Mouse (Mus musculus) heart, adult 2 months (tissue): ENCODE results near the gene Slc7a1. TPM values are rescaled to one million over a fixed set of nuclear protein-coding genes. Genes with fewer than 3 reads are reported as not detected.
A peak's percentile ranks its signal among the peaks of the same experiment; 100 is the strongest.

Experiments
- DNase-seq, 2 experiments: peaks; one replicate each; pipeline ENCODE4 v3.0.0; 2021
- H3K27ac ChIP-seq: fragments of 200-600 bp; 2 replicates; pipeline ENCODE4 v1.8.1; 2022
- H3K27me3 ChIP-seq: fragments of 200-500 bp; 2 replicates; pipeline ENCODE4 v1.6.1; 2012; ENCODE audit warnings: mild to moderate bottlenecking, low read length, inconsistent platforms, mixed read lengths; ENCODE audit not compliant: control insufficient read depth, insufficient read depth
- H3K36me3 ChIP-seq: fragments of 200-500 bp; 2 replicates; pipeline ENCODE4 v1.6.1; 2012; ENCODE audit warnings: low read length, inconsistent platforms; ENCODE audit not compliant: control insufficient read depth, insufficient read depth
- H3K4me1 ChIP-seq: fragments of 200-500 bp; 2 replicates; pipeline ENCODE4 v1.6.1; 2011; ENCODE audit warnings: low read length; ENCODE audit not compliant: control insufficient read depth, insufficient read depth
- H3K4me3 ChIP-seq: fragments of 200-600 bp; 2 replicates; pipeline ENCODE4 v1.8.1; 2022
- H3K79me2 ChIP-seq: fragments of 200-500 bp; replicated peaks from 2 replicates; pipeline ENCODE4 v1.6.1; 2012; ENCODE audit warnings: mild to moderate bottlenecking, inconsistent platforms, low read length, moderate library complexity, mixed read lengths; ENCODE audit not compliant: control insufficient read depth, insufficient read depth
- H3K9ac ChIP-seq: fragments of 200-500 bp; 2 replicates; pipeline ENCODE4 v1.6.1; 2012; ENCODE audit warnings: low read depth, mild to moderate bottlenecking, control low read depth, inconsistent platforms, low read length, mixed read lengths
- CTCF ChIP-seq: fragments of 200-600 bp; IDR thresholded peaks from 2 replicates; pipeline ENCODE4 v1.8.1; 2022; ENCODE audit warnings: antibody characterized with exemption, mild to moderate bottlenecking, moderate library complexity
- EP300 ChIP-seq: fragments of 200-500 bp; IDR thresholded peaks from 2 replicates; pipeline ENCODE4 v1.6.1; 2011; ENCODE audit warnings: low read depth, low read length, control low read depth; ENCODE audit not compliant: insufficient read depth
- POLR2A ChIP-seq: fragments of 200-500 bp; IDR thresholded peaks from 2 replicates; pipeline ENCODE4 v1.6.1; 2011; ENCODE audit warnings: mild to moderate bottlenecking, low read depth, low read length, control low read depth; ENCODE audit not compliant: insufficient read depth
- whole genome bisulfite sequencing: fragments of 180-500 bp; shearing (Covaris S2); methylation state at CpG from one replicate; pipeline ENCODE4 v1.1.7; 2018; 5-methylcytosine and 5-hydroxymethylcytosine counted together
- intact Hi-C: fragments of 180-260 bp; cut with DNase I; formaldehyde crosslinking; loops from one replicate; pipeline ENCODE4 v1.15.1; 2025
- polyA plus RNA-seq: library from polyadenylated mRNA; depleted of rRNA; stranded (reverse); fragments of >200 nt; gene quantifications from 2 replicates; pipeline ENCODE4 v1.2.3, GENCODE M21; 2012
- total RNA-seq, 2 experiments: library from RNA; stranded (reverse); gene quantifications; 2 replicates each; pipeline ENCODE4 v1.2.3; 2021

Gene Slc7a1
- total and polyA plus RNA-seq, 3 experiments = 10.9 to 14.4 (median 14.0) TPM

DNA sequence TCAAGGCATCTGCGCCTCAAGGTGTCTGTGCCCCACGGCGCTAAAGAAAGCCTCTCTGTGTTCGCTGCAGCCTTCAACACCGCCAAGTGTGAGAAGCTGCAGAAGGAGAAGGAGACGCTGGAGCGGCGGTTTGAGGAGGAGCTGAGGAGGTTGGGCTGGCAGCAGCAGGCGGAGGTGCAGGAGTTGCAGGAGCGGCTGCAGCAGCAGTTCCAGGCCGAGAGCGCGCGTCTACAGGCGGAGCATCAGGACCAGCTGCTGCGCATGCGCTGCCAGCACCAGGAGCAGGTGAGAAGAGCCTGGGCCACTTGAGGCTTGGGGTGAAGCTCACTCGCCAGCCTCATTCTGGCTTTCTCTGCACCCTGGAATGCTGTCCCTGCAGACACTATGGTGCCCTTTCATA is 110.9 kb downstream of the Slc7a1 start:
- H3K27me3 ChIP-seq = no peaks in the 10 kb centered on the region
- intact Hi-C loops = no loop called here
- 68% methylated on average over 18 of the region's 18 CpGs for WGBS
- no peak overlapping the region for H3K27ac ChIP-seq
- no peak for DNase-seq
- H3K79me2 ChIP-seq = no peaks in the 10 kb centered on the region
- H3K9ac ChIP-seq = no peak overlapping the region
- no peaks in the 10 kb centered on the region for H3K4me1 ChIP-seq
- H3K4me3 ChIP-seq = no peak overlapping the region
- no peaks in the 10 kb centered on the region for H3K36me3 ChIP-seq
- no peak for TF ChIP-seq CTCF
- no peak for TF ChIP-seq EP300
- no peak for TF ChIP-seq POLR2A

DNA sequence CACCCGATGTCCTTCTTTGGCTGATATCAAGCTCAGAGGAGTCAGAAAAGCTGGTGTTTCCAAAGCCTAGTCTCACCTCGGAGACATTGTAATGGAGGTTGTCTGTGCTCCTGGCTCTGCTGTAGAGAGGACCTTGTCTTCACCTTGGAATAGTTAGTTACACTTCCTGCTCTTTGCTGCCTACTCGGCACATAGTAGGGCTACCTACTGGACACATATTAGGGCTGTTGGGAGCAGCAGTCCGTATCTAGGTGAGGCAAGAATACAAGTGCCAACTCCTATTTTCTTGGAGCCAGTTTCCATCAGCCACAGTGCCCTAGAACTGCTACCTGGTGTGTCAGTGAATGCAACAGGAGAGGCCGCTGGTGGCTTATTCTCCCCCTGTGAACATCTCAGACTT is 112.2 kb downstream of the Slc7a1 start:
- no peaks in the 10 kb centered on the region for H3K36me3 ChIP-seq
- 88% methylated on average over 5 of the region's 5 CpGs for WGBS

GRCm38 (mm10) chr5:148283584-148283983 is 116.1 kb downstream of the Slc7a1 start:
- 49% methylated on average over 3 of the region's 3 CpGs for WGBS
- TF ChIP-seq POLR2A = no peak
- no peak for TF ChIP-seq CTCF
- no peak for TF ChIP-seq EP300
- Histone ChIP-seq H3K36me3 (peaks cover 4% of the 10 kb centered on the region), H3K4me1 (no peaks in the 10 kb centered on the region; the same call in 1 of the 2 replicates), H3K79me2 (no peaks in the 10 kb centered on the region), H3K27ac (no peak overlapping the region), H3K4me3 (no peak overlapping the region), H3K27me3 (no peaks in the 10 kb centered on the region), H3K9ac (no peak overlapping the region)
- peak in 1 of 2 experiments; percentile 26 for DNase-seq
- intact Hi-C loops = no loop called here

More for the DNA sequence above, 112.2 kb downstream of the Slc7a1 start:
- Histone ChIP-seq H3K79me2 (no peaks in the 10 kb centered on the region), H3K27me3 (no peaks in the 10 kb centered on the region), H3K9ac (no peak overlapping the region), H3K4me3 (no peak overlapping the region), H3K4me1 (no peaks in the 10 kb centered on the region), H3K27ac (no peak overlapping the region)
- intact Hi-C loops = no loop called here
- no peak for DNase-seq
- TF ChIP-seq POLR2A (no peak), CTCF (no peak), EP300 (no peak)

GRCm38 (mm10) chr5:148283177-148283576 is 116.5 kb downstream of the Slc7a1 start:
- WGBS = 68% methylated on average over 2 of the region's 2 CpGs
- TF ChIP-seq POLR2A (no peak), EP300 (no peak), CTCF (no peak)

DNA sequence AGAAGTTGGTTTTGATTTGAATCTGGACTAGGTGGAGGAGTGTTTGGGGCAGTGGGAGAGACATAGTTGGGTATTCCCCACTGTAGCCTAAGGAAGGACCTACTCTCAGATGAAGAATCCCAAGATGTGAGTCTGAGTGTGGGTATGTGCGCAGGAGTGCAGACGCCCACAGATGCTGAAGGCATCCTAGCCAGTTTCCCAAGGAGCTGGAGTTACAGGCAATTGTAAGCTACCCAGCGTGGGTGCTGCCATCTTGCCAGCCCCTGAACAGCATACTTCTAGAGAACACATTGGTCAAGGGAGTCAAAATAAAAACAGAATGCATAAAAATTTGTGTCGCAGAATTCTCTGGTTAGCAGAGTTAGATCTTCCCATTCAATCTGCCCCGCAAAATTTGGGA is 117.1 kb downstream of the Slc7a1 start:
- Histone ChIP-seq H3K27ac (no peak overlapping the region), H3K27me3 (no peaks in the 10 kb centered on the region), H3K4me1 (no peaks in the 10 kb centered on the region; the same call in 1 of the 2 replicates), H3K36me3 (peaks cover 4% of the 10 kb centered on the region), H3K9ac (no peak overlapping the region), H3K4me3 (no peak overlapping the region), H3K79me2 (no peaks in the 10 kb centered on the region)
- WGBS = 96% methylated on average over 5 of the region's 5 CpGs
- no peak for DNase-seq
- intact Hi-C loops = no loop called here
- TF ChIP-seq POLR2A (no peak), CTCF (no peak), EP300 (no peak)

More at GRCm38 (mm10) chr5:148283177-148283576, 116.5 kb downstream of the Slc7a1 start:
- Histone ChIP-seq H3K79me2 (no peaks in the 10 kb centered on the region), H3K27ac (no peak overlapping the region), H3K27me3 (no peaks in the 10 kb centered on the region), H3K36me3 (peaks cover 4% of the 10 kb centered on the region), H3K9ac (no peak overlapping the region), H3K4me3 (no peak overlapping the region), H3K4me1 (no peaks in the 10 kb centered on the region; the same call in 1 of the 2 replicates)
- no peak for DNase-seq
- intact Hi-C loops = no loop called here

DNA sequence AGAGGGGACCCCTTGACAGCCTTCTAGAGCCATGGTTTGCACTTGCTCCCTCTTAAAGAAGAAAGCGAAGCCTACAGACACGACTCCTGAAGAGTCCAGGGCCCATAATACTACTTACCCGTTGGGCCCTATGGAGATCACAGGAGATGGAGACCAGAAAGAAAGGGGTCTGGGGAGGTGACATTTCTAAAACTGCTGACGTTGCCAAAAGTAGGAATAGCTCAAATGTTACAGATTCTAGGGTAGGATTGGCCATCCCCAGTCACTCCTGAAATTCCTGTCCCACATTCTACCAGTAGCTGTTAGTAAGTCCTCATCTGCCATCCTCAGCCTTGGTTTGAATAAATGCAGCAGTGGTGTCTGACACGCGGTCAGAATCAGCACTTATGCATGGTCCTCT is 117.6 kb downstream of the Slc7a1 start:
- TF ChIP-seq EP300 = no peak
- no peak for TF ChIP-seq CTCF
- TF ChIP-seq POLR2A = no peak
- H3K79me2 ChIP-seq = no peaks in the 10 kb centered on the region
- H3K27me3 ChIP-seq = no peaks in the 10 kb centered on the region
- no peak overlapping the region for H3K9ac ChIP-seq
- H3K4me3 ChIP-seq = no peak overlapping the region
- DNase-seq = no peak
- intact Hi-C loops = no loop called here
- 81% methylated on average over 6 of the region's 6 CpGs for WGBS
- no peak overlapping the region; the same call in 1 of the 2 replicates for H3K27ac ChIP-seq
- H3K36me3 ChIP-seq = peaks cover 4% of the 10 kb centered on the region
- H3K4me1 ChIP-seq = no peaks in the 10 kb centered on the region; the same call in 1 of the 2 replicates
